Mouse (Mus musculus) erythroblast, embryonic 14.5 days (primary cell): ENCODE data around the gene Serpinb6c. TPM values are rescaled to one million over a fixed set of nuclear protein-coding genes. Genes with fewer than 3 reads are reported as not detected.

Experiments used
- H3K27me3 ChIP-seq: 2 replicates; pipeline ENCODE4 v1.6.1; 2012; ENCODE audit warnings: inconsistent platforms; ENCODE audit not compliant: control insufficient read depth
- H3K36me3 ChIP-seq: 2 replicates; pipeline ENCODE4 v1.6.1; 2012; ENCODE audit warnings: mild to moderate bottlenecking, inconsistent platforms; ENCODE audit not compliant: control insufficient read depth
- H3K4me1 ChIP-seq: 2 replicates; pipeline ENCODE4 v1.6.1; 2012; ENCODE audit warnings: inconsistent platforms; ENCODE audit not compliant: control insufficient read depth
- H3K4me3 ChIP-seq: replicated peaks from 2 replicates; pipeline ENCODE3; 2012; ENCODE audit warnings: moderate library complexity, mild to moderate bottlenecking, inconsistent platforms
- H3K9me3 ChIP-seq: 2 replicates; pipeline ENCODE4 v1.6.1; 2012; ENCODE audit warnings: low read length, inconsistent platforms, mixed read lengths; ENCODE audit not compliant: control insufficient read depth
- GATA1 ChIP-seq: IDR thresholded peaks from 2 replicates; pipeline ENCODE4 v1.6.1; 2012; ENCODE audit warnings: low read length, inconsistent platforms, mixed read lengths
- TAL1 ChIP-seq: IDR thresholded peaks from 3 replicates; pipeline ENCODE4 v1.6.1; 2012; ENCODE audit warnings: low read length, inconsistent platforms, mixed read lengths
- polyA plus RNA-seq: library from polyadenylated mRNA; stranded (reverse); fragments of >175 nt; gene quantifications from 2 replicates; pipeline ENCODE4 v1.2.3, GENCODE M21; 2012

The Serpinb6c gene
- polyA plus RNA-seq, 1 experiment, result not detected

- Histone ChIP-seq H3K36me3 (no peaks in the 10 kb centered on the region), H3K9me3 (no peaks in the 10 kb centered on the region), H3K4me3 (no peak overlapping the region), H3K4me1 (peaks cover 9% of the 10 kb centered on the region), H3K27me3 (peaks cover 10% of the 10 kb centered on the region)
- no peak for TF ChIP-seq TAL1
- no peak for TF ChIP-seq GATA1
Observed at GRCm38 (mm10) chr13:33934743-33935142, 29.2 kb upstream of the Serpinb6c start.

- no peaks in the 10 kb centered on the region for H3K36me3 ChIP-seq
- peaks cover 5% of the 10 kb centered on the region for H3K4me1 ChIP-seq
- no peak for TF ChIP-seq GATA1
- no peak for TF ChIP-seq TAL1
- H3K9me3 ChIP-seq, result no peaks in the 10 kb centered on the region
- no peak overlapping the region for H3K4me3 ChIP-seq
- peaks cover 6% of the 10 kb centered on the region for H3K27me3 ChIP-seq
Observed at GRCm38 (mm10) chr13:33930912-33931311, 25.4 kb upstream of the Serpinb6c start.

GRCm38 (mm10) chr13:33930281-33930680, 24.8 kb upstream of the Serpinb6c start:
- H3K36me3 ChIP-seq, result no peaks in the 10 kb centered on the region
- TF ChIP-seq TAL1 (no peak), GATA1 (no peak)
- H3K4me3 ChIP-seq, result no peak overlapping the region
- H3K27me3 ChIP-seq, result peaks cover under 1% of the 10 kb centered on the region
- H3K9me3 ChIP-seq, result no peaks in the 10 kb centered on the region
- peaks cover under 1% of the 10 kb centered on the region for H3K4me1 ChIP-seq

GRCm38 (mm10) chr13:33921699-33922098, 16.2 kb upstream of the Serpinb6c start:
- TF ChIP-seq GATA1, result no peak
- no peak for TF ChIP-seq TAL1
- no peaks in the 10 kb centered on the region for H3K4me1 ChIP-seq
- no peaks in the 10 kb centered on the region for H3K27me3 ChIP-seq
- no peaks in the 10 kb centered on the region for H3K36me3 ChIP-seq
- no peak overlapping the region for H3K4me3 ChIP-seq
- no peaks in the 10 kb centered on the region for H3K9me3 ChIP-seq

- Histone ChIP-seq H3K36me3 (no peaks in the 10 kb centered on the region), H3K4me3 (no peak overlapping the region), H3K27me3 (no peaks in the 10 kb centered on the region), H3K9me3 (no peaks in the 10 kb centered on the region), H3K4me1 (no peaks in the 10 kb centered on the region)
- TF ChIP-seq GATA1, result no peak
- TF ChIP-seq TAL1, result no peak
Observed at GRCm38 (mm10) chr13:33921041-33921440, 15.5 kb upstream of the Serpinb6c start.

- Histone ChIP-seq H3K4me3 (no peak overlapping the region), H3K4me1 (no peaks in the 10 kb centered on the region), H3K36me3 (no peaks in the 10 kb centered on the region), H3K9me3 (no peaks in the 10 kb centered on the region), H3K27me3 (no peaks in the 10 kb centered on the region)
- TF ChIP-seq GATA1 (no peak), TAL1 (no peak)
Observed at GRCm38 (mm10) chr13:33906821-33907220, 1.3 kb upstream of the Serpinb6c start.

GRCm38 (mm10) chr13:33903290-33903689, 2.2 kb downstream of the Serpinb6c start:
- TF ChIP-seq TAL1, result no peak
- no peak for TF ChIP-seq GATA1
- H3K4me3 ChIP-seq, result no peak overlapping the region
- no peaks in the 10 kb centered on the region for H3K27me3 ChIP-seq
- H3K36me3 ChIP-seq, result no peaks in the 10 kb centered on the region
- no peaks in the 10 kb centered on the region for H3K9me3 ChIP-seq
- no peaks in the 10 kb centered on the region for H3K4me1 ChIP-seq

GRCm38 (mm10) chr13:33894207-33894606, 11.3 kb downstream of the Serpinb6c start:
- Histone ChIP-seq H3K4me1 (no peaks in the 10 kb centered on the region), H3K9me3 (no peaks in the 10 kb centered on the region), H3K27me3 (no peaks in the 10 kb centered on the region), H3K36me3 (no peaks in the 10 kb centered on the region), H3K4me3 (no peak overlapping the region)
- TF ChIP-seq GATA1 (no peak), TAL1 (no peak)

- H3K4me3 ChIP-seq, result no peak within 1 kb of the TSS
- no peaks in the 10 kb centered on the region for H3K36me3 ChIP-seq
- no peaks in the 10 kb centered on the region for H3K4me1 ChIP-seq
- TF ChIP-seq GATA1, result no peak
- no peak for TF ChIP-seq TAL1
- no peaks in the 10 kb centered on the region for H3K9me3 ChIP-seq
- H3K27me3 ChIP-seq, result no peaks in the 10 kb centered on the region
Observed at GRCm38 (mm10) chr13:33843308-33843707, 62.2 kb downstream of the Serpinb6c start, which contains the start of gene Serpinb6e. Gene Serpinb6e, minus strand, starts transcription at chr13:33843408.

- Histone ChIP-seq H3K4me3 (no peak overlapping the region), H3K4me1 (no peaks in the 10 kb centered on the region), H3K9me3 (no peaks in the 10 kb centered on the region), H3K27me3 (no peaks in the 10 kb centered on the region), H3K36me3 (no peaks in the 10 kb centered on the region)
- TF ChIP-seq TAL1, result no peak
- TF ChIP-seq GATA1, result no peak
Observed at GRCm38 (mm10) chr13:33830751-33831150, 74.8 kb downstream of the Serpinb6c start.

Other genes with a start within 250 kb of the Serpinb6c start
- gene Serpinb6d, start 244.3 kb downstream of the Serpinb6c start, polyA plus RNA-seq, result not detected in 2 replicates
- not detected in 2 replicates for gene Serpinb6e, start 62.3 kb downstream of the Serpinb6c start, polyA plus RNA-seq
- gene Nqo2, start 59.0 kb upstream of the Serpinb6c start, polyA plus RNA-seq, result 0.08 TPM in 1 of 2 replicates, not detected in the other
- gene Ripk1, start 96.7 kb upstream of the Serpinb6c start, polyA plus RNA-seq, result 0.17 and 0.29 TPM in 2 replicates
- 0.44 and 0.81 TPM in 2 replicates for gene Serpinb6a, start 97.1 kb upstream of the Serpinb6c start, polyA plus RNA-seq
- gene Bphl, start 131.9 kb upstream of the Serpinb6c start, polyA plus RNA-seq, result 0.17 and 0.67 TPM in 2 replicates
- gene Tubb2a, start 172.3 kb upstream of the Serpinb6c start, polyA plus RNA-seq, result 6.1 and 9.8 TPM in 2 replicates
- 0.06 and 0.14 TPM in 2 replicates for gene Tubb2b, start 224.8 kb upstream of the Serpinb6c start, polyA plus RNA-seq